Mouse (Mus musculus) megakaryocyte, adult 5-6 weeks (primary cell): ENCODE measurements around the gene Rdx. TPM values are rescaled to one million over a fixed set of nuclear protein-coding genes. Genes with fewer than 3 reads are reported as not detected.

Experiments used
- ATAC-seq: 2 replicates; pipeline ENCODE4 v1.8.0; 2016; ENCODE audit warnings: mild to moderate bottlenecking, inconsistent platforms; ENCODE audit not compliant: poor library complexity, severe bottlenecking
- total RNA-seq, 2 experiments: library from RNA; stranded (forward) in 1 of 2; stranded (reverse) in 1 of 2; fragments of 153-499, 151-499 nt in 1 of 2; fragments of 221-1000, 200-1000 nt in 1 of 2; gene quantifications; 2 replicates each; pipeline versions ENCODE4 v1.2.3 to v1.2.4; 2015 to 2017

Gene Rdx
- total RNA-seq, 2 experiments from 2014 or later, result 69.8 to 165 TPM

DNA sequence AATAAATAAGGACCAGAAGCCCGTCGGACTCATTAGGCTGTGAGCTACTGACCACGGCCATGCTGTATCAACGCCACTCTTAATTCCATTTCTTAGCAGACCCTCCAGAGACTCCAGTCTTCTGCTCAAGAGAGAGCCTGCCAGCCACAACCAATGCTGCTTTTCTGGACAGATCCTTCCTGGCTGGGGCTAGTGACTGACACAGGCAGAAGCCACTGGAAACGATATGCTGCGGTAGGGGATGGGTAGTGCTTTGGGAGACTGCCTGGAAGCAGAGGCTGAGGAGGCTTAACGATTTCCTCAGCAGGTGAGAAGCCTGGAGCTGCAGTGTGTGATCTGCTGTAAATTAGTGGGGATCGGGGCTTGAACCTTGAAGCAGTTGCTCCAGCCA lies 57.2 kb downstream of the Rdx start:
- ATAC-seq, result no peak

DNA sequence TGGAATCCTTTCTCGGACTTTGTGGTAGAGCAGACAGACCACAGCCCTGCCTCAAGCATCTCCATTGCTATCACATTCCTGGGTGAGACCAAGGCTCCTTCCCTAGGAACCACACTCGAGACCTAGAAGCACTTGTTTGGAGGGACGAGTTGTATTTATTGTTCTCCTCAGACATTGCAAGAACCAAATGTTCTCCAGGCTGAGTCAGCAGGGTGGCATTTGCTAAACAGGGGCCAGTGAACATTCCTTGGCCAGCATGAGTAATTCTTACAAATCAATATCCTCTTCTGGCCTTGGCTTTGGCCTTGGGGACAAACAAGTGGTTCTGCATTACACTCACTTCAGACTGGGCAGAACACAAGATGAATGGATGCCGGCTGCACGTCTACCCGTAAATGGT lies 58.5 kb downstream of the Rdx start:
- ATAC-seq, result no peak

DNA sequence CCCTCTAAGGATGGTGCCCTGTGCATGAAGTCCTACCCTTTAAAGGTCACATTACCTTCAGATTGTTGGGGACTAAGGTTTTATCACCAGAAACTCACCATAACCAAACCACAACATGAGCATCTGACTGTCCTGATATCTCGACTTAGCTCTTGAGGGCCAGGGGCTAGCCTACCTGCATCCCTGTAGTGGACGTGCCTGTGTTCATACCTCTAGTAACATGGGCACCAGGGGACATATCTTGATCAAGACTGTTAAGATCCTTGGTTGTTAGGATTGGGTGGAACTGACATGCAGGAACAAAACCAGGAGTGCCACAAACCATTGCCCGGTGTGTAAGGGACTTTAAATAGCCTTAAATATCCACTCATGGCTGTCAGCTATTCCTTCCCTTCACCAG lies 60.2 kb downstream of the Rdx start:
- no peak for ATAC-seq

DNA sequence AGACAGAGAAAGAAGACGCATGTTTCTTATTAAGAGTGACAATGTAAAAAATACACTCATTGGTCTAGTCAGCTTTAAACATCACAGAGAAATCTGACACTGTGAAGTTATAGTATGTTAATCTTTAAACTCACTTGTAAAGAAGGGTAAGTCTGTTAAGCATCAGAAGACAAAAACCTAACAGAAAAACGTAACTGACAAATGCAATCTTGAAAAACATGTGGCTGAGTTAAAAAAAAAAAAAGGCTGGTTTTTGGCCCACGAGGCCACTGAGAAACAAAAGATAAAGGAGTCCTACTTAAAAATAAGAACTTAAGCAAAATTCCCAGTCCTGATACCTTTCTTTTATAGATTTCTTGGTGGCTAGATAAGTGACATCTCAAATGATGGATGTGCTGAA lies 63.8 kb downstream of the Rdx start:
- ATAC-seq, result no peak

- ATAC-seq, result no peak
Measured at GRCm38 (mm10) chr9:52113091-52113490, 66.1 kb downstream of the Rdx start.

DNA sequence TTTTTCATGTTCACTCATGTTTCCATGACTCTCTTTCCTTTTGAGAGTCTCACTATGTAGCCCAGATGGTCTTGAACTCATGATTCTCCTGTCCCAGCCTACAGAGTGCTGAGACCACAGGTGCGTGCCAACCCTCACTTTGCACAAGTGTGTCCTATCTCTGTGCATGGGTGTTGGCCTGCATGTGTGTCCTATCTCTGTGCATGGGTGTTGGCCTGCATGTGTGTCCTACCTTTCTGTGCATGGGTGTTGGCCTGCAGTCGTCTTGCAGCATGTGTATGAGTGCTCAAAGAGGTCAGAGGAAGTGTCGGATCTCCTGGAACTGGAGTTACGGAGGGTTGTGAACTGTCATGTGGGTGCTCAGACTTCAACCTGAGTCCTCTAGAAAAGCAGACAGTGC lies 72.2 kb downstream of the Rdx start:
- no peak for ATAC-seq

GRCm38 (mm10) chr9:52125225-52125624 lies 78.3 kb downstream of the Rdx start:
- no peak for ATAC-seq

- no peak for ATAC-seq
Measured at GRCm38 (mm10) chr9:52130348-52130747, 83.4 kb downstream of the Rdx start.

GRCm38 (mm10) chr9:52132771-52133170 lies 85.8 kb downstream of the Rdx start:
- ATAC-seq, result no peak

Other genes starting within 250 kb of the Rdx start
- gene Fdx1, start 83.6 kb upstream of the Rdx start, total RNA-seq (2015), result 9.5 and 12.1 TPM in 2 replicates
- 3.2 and 3.5 TPM in 2 replicates for gene Fdx1, start 83.6 kb upstream of the Rdx start, total RNA-seq (2017)
- 3.2 and 5.0 TPM in 2 replicates for gene Zc3h12c, start 121.4 kb downstream of the Rdx start, total RNA-seq (2015)
- 4.0 and 4.3 TPM in 2 replicates for gene Zc3h12c, start 121.4 kb downstream of the Rdx start, total RNA-seq (2017)